Mouse (Mus musculus) erythroblast, embryonic 14.5 days (primary cell): ENCODE measurements around the gene Habp2.

Experiments
- GATA1 ChIP-seq: IDR thresholded peaks from 2 replicates; pipeline ENCODE4 v1.6.1; 2012; ENCODE audit warnings: low read length, inconsistent platforms, mixed read lengths
- TAL1 ChIP-seq: IDR thresholded peaks from 3 replicates; pipeline ENCODE4 v1.6.1; 2012; ENCODE audit warnings: low read length, inconsistent platforms, mixed read lengths

DNA sequence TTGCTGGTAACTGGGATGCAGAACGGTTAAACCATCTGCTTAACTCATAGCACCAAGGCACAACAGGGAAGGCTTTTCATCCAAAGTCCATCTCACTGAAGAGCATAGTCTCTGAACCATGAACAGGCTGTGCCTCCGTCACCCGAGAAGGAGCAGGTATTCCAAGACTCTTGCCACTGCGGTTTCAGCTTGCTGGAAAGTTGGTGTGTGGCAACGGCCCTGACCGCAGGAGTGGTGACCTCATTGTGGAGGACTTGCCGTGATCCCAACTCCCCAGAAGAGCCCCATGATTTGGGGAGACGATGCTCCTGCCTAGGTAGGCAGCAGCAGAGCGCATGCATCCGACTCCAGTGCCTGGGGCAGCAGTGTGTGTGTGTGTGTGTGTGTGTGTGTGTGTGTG is 66.8 kb downstream of the Habp2 start:
- TF ChIP-seq TAL1 (no peak), GATA1 (no peak)
